Mouse (Mus musculus): ENCODE results near the gene E030025P04Rik. TPM values are rescaled to one million over a fixed set of nuclear protein-coding genes. Genes with fewer than 3 reads are reported as not detected.

Gene E030025P04Rik
- polyA plus RNA-seq (2012; rRNA removed), result 0.12 and 0.19 TPM in 2 replicates

DNA sequence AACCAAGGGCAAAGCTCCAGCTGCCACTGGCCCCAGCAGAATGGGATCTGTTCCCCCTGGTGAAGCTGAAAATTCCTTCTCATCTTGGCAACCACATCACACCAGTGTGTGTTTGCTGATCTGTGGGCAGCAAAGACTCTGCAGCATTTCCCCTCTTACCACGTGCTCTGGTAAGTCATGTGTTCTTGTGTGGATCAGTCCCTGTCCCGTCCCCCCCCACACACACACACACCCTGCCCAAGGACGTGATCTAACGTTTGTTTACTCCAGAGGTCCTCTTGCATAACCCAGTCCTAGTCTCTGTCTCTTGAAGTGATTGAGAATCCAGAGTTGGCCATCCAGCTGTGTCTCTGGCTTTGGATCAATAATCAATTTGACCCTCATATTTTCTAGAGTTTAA is at the start of gene E030025P04Rik:
E030025P04Rik (minus strand) TSS at position 134 of the 400 bp plus-strand sequence.
- DNase-seq (ENCODE audit: low spot score), result no peak

DNA sequence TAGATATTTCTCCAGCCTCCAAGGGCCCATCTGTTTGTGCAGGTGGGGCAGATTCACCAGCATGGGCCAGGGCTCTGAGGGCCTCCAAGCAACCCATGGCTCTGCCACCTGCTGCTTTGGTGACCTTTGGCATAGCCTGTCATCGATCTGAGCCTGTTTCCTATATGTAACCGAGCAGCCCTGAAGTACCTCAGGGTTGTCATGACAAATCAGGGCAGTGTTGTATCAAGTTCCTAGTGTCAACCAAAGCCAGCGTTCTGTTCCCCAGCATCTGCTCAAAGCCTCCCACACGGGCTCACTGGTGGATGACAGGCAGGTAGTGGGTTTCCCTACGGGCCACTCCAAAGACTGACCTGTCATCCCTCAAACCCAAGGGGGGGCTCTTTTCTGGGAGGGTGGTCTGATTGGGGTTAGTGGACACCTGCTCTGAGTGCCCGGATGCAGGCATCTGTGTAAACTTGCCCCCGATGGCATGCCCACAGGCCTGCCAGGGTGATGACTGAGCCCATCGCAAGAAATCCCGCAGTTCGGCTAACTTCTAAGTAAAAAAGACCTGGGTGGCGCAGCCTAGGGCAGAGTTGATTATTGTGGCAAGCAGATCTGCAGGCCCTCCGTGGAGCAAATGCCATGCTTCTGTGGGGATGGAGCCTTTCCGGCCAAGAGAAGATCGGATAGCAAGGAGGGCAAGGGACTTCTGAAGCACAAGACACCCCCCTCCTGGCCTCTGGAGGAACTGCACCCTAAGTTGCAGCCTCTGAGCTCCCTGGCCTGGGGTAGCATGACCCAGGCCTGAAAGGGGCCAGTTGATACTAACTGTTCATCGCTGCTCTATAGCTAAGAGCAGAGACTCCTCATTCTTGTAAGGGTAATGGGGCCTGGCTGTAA is 48.7 kb upstream of the E030025P04Rik start:
- peak; percentile 46 for DNase-seq (ENCODE audit: low spot score)

GRCm38 (mm10) chr11:109188235-109188634 is 44.1 kb upstream of the E030025P04Rik start:
- no peak for DNase-seq (ENCODE audit: low spot score)

- no peak for DNase-seq (ENCODE audit: low spot score)
Observed at GRCm38 (mm10) chr11:109187631-109188184, 43.5 kb upstream of the E030025P04Rik start.

GRCm38 (mm10) chr11:109181118-109181517 is 36.9 kb upstream of the E030025P04Rik start:
- no peak for DNase-seq (ENCODE audit: low spot score)

GRCm38 (mm10) chr11:109180290-109180689 is 36.1 kb upstream of the E030025P04Rik start:
- DNase-seq (ENCODE audit: low spot score), result no peak

- DNase-seq (ENCODE audit: low spot score), result no peak
Observed at GRCm38 (mm10) chr11:109178788-109179518, 34.8 kb upstream of the E030025P04Rik start.

DNA sequence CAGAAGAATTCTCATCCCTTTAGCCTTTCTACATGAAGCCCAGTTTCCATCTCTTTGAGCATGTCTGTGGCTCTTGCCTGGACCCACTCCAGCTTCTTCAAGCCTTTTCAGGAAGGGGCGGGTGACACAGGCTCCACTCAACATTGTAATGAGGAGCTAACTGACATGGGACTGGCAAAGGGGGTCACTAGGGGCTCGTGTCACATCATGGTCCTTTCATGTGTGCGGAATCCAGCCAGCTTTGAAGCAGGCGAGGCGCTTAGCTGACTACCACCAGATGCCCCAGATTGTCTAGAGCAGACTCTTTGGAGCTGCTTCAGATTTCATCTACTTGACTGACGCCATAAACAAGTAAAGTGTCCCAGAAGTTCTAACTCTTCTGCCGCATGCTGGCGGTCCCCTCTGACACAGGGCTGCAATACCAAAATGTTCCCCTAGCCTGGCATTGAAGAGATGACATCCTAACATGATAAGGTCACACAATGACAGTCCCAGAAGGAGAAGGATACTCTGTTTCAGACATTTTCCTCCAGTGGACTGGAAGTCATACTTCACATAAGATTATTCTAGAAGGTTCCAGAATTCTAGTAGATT is 31.3 kb upstream of the E030025P04Rik start:
- no peak for DNase-seq (ENCODE audit: low spot score)

- DNase-seq (ENCODE audit: low spot score), result no peak
Observed at GRCm38 (mm10) chr11:109172224-109172623, 28.1 kb upstream of the E030025P04Rik start.

DNA sequence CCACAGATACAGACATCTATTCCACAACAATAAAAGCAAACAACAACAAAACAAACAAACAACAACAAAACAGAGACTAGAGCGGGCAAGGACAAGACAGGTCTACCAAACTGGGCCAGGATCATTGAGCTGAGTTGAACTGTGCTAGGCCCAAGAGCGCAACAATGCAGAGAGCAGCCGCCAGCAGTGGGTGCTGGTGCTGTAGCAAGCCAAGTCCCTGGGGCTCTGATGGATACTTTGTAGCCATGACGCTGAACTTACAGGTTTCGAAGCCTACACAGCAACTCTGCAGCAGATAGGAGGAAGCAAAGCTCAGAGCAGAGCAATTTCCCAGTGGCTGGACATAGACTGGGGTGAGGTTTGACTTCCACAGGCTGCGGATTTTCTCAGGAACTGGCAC is 26.6 kb upstream of the E030025P04Rik start:
- DNase-seq (ENCODE audit: low spot score), result no peak

DNA sequence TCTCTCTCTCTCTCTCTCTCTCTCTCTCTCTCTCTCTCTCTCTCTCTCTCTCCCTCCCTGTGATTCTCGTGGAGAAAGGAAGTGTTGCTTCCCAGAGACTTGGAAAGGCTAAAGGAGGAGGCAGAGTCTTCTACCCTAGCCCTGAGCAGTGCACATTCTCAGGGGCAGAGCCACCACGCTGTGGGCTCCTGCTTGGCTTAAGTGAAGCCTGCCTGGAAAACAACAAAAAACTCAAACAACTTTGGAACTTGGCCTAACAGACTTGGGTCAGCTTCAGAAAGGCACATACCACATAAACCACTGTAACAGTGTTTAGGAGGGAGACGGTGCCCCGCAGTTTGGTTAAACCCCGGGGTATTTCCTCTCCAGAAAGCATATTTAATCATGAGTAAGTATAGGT is 13.5 kb upstream of the E030025P04Rik start:
- DNase-seq (ENCODE audit: low spot score), result no peak

- DNase-seq (ENCODE audit: low spot score), result no peak
Observed at GRCm38 (mm10) chr11:109144890-109145341, 747 bp upstream of the E030025P04Rik start.

GRCm38 (mm10) chr11:109126482-109126881 is 17.7 kb downstream of the E030025P04Rik start:
- DNase-seq (ENCODE audit: low spot score), result no peak

DNA sequence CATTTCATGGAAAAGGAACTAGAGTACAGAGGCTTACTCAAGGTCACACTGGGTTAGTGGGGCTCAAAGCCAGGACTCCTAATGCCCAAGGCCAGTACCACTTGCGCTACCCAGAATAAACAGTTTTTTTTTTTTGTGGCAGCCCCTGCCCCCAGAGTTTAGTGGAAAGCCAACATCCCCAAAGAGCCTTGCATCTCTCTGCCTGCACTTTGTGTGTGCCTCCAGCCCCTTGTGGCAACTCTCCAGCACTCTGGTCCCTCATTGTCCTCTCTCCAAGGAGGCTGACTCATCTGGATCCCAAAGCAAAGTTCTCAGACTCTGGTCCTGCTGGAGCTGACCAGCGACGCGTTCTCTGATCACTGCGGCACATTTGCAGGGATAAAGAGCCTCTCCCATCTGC is 18.7 kb downstream of the E030025P04Rik start:
- DNase-seq (ENCODE audit: low spot score), result no peak

GRCm38 (mm10) chr11:109124284-109124683 is 19.9 kb downstream of the E030025P04Rik start:
- DNase-seq (ENCODE audit: low spot score), result no peak

- no peak for DNase-seq (ENCODE audit: low spot score)
Observed at GRCm38 (mm10) chr11:109109826-109110346, 34.3 kb downstream of the E030025P04Rik start.

DNA sequence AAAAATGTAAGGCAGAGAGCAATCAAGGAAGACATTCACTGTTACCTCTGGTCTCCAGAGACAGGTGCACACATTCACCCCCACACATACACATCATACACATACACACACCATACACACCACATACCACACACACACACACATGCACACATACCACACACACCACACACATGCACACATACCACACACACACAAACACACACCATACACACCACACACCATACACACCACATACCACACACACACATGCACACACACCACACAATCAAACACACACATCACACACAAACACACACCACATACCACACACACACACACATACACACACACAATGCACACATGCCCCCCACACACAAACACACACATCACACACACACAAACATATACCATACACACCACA is 35.1 kb downstream of the E030025P04Rik start:
- DNase-seq (ENCODE audit: low spot score), result no peak

DNA sequence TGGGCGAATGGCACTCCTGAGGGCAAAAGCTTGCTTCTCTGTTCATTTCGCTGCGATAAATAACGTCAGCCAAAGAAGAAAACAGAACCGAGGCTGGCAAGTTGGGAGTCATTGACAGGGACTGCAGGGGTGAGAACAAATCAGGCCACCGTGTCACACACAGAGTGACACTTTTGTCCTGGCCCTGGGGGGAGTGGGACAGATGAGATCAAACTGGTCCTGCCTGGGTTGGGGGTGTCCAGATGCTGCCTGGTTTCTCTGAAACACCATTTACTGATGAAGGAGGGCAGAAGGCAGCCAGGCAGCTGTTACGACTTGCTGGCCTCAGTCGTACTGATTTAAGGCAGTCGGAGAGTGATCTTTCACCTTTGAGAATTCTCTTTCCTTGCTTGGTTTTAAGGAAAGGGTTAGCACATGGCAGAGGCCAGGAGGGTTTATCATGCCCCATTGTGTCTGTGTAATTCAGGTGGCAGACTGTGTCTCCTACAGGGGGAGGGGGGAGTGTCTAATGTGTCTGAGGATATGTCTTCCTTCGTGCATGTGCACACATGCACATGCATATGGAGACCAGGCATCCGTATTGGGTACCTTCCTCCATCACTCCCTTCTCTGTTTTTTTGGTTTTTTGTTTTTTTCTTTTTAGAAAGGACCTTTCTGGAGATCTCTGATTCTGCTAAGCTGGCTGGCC is 36.5 kb downstream of the E030025P04Rik start:
- no peak for DNase-seq (ENCODE audit: low spot score)

GRCm38 (mm10) chr11:109106751-109107150 is 37.4 kb downstream of the E030025P04Rik start:
- DNase-seq (ENCODE audit: low spot score), result no peak

DNA sequence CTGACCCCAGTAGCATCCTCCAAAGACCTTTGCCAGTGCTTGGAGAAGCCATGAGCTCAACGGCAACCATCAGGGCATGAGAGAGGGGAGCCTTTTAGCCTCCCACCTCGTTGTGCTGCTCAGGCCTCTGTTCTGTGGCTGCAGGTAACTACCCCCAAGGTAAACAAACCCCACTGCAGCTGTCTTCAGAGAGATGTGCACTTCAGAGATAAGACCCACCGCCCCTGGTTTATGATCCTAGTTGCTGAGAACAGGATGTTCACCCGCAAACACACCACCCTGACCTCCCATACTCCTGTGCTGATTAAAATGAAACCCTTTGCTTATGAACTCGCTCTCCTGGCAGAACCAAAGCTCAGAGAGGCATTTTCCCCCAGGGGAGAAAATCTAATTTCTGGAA is 38.0 kb downstream of the E030025P04Rik start:
- DNase-seq (ENCODE audit: low spot score), result no peak

GRCm38 (mm10) chr11:109103386-109103785 is 40.8 kb downstream of the E030025P04Rik start:
- no peak for DNase-seq (ENCODE audit: low spot score)
